Comparison of ENCODE assay signal across 8 mouse cellular contexts in the genomic region with DNA sequence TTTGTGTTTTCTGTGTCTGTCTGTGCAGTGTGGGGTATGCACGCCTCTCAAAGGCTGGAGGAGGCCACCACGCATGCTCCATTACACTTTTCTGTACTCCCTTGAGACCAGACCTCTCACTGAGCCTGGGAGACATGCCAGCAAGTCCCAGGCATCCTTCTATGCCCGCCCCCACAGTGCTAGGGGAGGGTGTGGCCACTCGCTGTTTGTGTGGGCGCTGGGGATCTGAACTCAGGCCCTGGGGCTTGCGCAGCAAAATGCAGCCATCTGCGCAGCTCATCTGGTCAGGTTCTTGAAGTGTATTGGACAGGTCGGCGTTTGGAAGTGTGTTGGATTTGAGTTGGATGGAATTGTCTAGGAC. TPM values are rescaled to one million over a fixed set of nuclear protein-coding genes. Genes with fewer than 3 reads are reported as not detected.
DNase-seq lines count a peak whose midpoint lies in the region; ATAC-seq and TF ChIP-seq lines count a peak whose summit lies in the region.

No protein-coding gene starts in this region.

- H3K4me2 ChIP-seq in limb, embryonic 12.5 days, result peak overlapping the region; percentile 2; the same call in 1 of the 2 replicates
- H3K4me2 ChIP-seq in intestine, postnatal 0 days (replicated peaks; ENCODE audit: low read depth), result peak overlapping the region; percentile 10; the same call in 1 of the 2 replicates
- H3K4me2 ChIP-seq in liver, embryonic 13.5 days, result peak overlapping the region; percentile 85

- TF ChIP-seq CTCF in bone marrow, adult 2 months (IDR thresholded peaks at IDR 0.05; ENCODE audit: control insufficient read depth, insufficient read depth, low read length), result 0 out of 2 replicates have a peak, but pooled peaks have one; percentile 15
- no peak for TF ChIP-seq CTCF in gastrocnemius, adult 2 months (IDR thresholded peaks at IDR 0.05)
- TF ChIP-seq CTCF in intestine, postnatal 0 days (IDR thresholded peaks at IDR 0.05; ENCODE audit: low read depth), result no peak

- no peaks in the 10 kb centered on the region for H3K27me3 ChIP-seq in limb, embryonic 12.5 days
- H3K27me3 ChIP-seq in limb, embryonic 10.5 days (ENCODE audit: low read depth, poor library complexity, severe bottlenecking), result no peaks in the 10 kb centered on the region
- H3K27me3 ChIP-seq in intestine, postnatal 0 days (replicated peaks; ENCODE audit: control insufficient read depth, insufficient read depth, low read length), result no peaks in the 10 kb centered on the region
- H3K27me3 ChIP-seq in liver, embryonic 13.5 days, result no peaks in the 10 kb centered on the region

- no peak overlapping the region for H3K27ac ChIP-seq in limb, embryonic 12.5 days
- no peak overlapping the region for H3K27ac ChIP-seq in limb, embryonic 10.5 days
- peak overlapping the region; percentile 45 for H3K27ac ChIP-seq in bone marrow, adult 2 months (ENCODE audit: control insufficient read depth, insufficient read depth, low read depth, low read length, poor library complexity)
- H3K27ac ChIP-seq in gastrocnemius, adult 2 months, result peak overlapping the region; percentile 99
- no peak overlapping the region for H3K27ac ChIP-seq in intestine, postnatal 0 days (ENCODE audit: low read depth, low read length)
- no peak overlapping the region for H3K27ac ChIP-seq in liver, embryonic 13.5 days

- H3K36me3 ChIP-seq in limb, embryonic 12.5 days, result peaks cover 4% of the 10 kb centered on the region; the same call in 1 of the 2 replicates
- H3K36me3 ChIP-seq in limb, embryonic 10.5 days, result peaks cover 14% of the 10 kb centered on the region; the same call in 1 of the 2 replicates
- no peaks in the 10 kb centered on the region; the same call in 1 of the 2 replicates for H3K36me3 ChIP-seq in intestine, postnatal 0 days (ENCODE audit: control insufficient read depth, insufficient read depth)
- H3K36me3 ChIP-seq in liver, embryonic 13.5 days, result peaks cover 6% of the 10 kb centered on the region; the same call in 1 of the 2 replicates

- no peaks in the 10 kb centered on the region for H3K9me3 ChIP-seq in limb, embryonic 12.5 days
- H3K9me3 ChIP-seq in limb, embryonic 10.5 days (replicated peaks), result no peaks in the 10 kb centered on the region
- H3K9me3 ChIP-seq in intestine, postnatal 0 days (ENCODE audit: control insufficient read depth), result no peaks in the 10 kb centered on the region
- no peaks in the 10 kb centered on the region for H3K9me3 ChIP-seq in liver, embryonic 13.5 days (replicated peaks)

- 91% methylated on average over 9 of the region's 9 CpGs for WGBS in limb, embryonic 12.5 days
- WGBS in limb, embryonic 10.5 days, result 92% methylated on average over 9 of the region's 9 CpGs
- WGBS in bone marrow, adult 2 months, result 79% methylated on average over 9 of the region's 9 CpGs
- 83% methylated on average over 9 of the region's 9 CpGs for WGBS in intestine, postnatal 0 days
- WGBS in liver, embryonic 13.5 days (ENCODE audit: insufficient replicate concordance), result 80% methylated on average over 9 of the region's 9 CpGs

- H3K9ac ChIP-seq in limb, embryonic 12.5 days (replicated peaks), result no peak overlapping the region
- H3K9ac ChIP-seq in intestine, postnatal 0 days (ENCODE audit: low read depth, low read length), result no peak overlapping the region
- H3K9ac ChIP-seq in liver, embryonic 13.5 days, result peak overlapping the region; percentile 13; the same call in 1 of the 2 replicates

- no peak for DNase-seq in limb, embryonic 10.5 days (ENCODE audit: low spot score)
- peak; percentile 79 for DNase-seq in gastrocnemius, adult 2 months
- DNase-seq in liver, embryonic 13.5 days, result no peak
- peak; percentile 77 for DNase-seq in right cerebral cortex, postnatal 25 days
- DNase-seq in ovary, adult 18-20 months (ENCODE audit: low spot score), result no peak

- intact Hi-C loops in gastrocnemius, adult 2 months (cut with DNase I), result no loop called here

- ATAC-seq in limb, embryonic 12.5 days (ENCODE audit: insufficient number of reproducible peaks, insufficient read depth, low FRiP score, low TSS enrichment, low read depth), result no peak
- ATAC-seq in intestine, postnatal 0 days, result no peak
- ATAC-seq in liver, embryonic 13.5 days (ENCODE audit: low read depth), result no peak

- no peak overlapping the region for H3K4me3 ChIP-seq in limb, embryonic 12.5 days (replicated peaks)
- no peak overlapping the region for H3K4me3 ChIP-seq in limb, embryonic 10.5 days
- peak overlapping the region; percentile 61 for H3K4me3 ChIP-seq in bone marrow, adult 2 months (replicated peaks; ENCODE audit: control insufficient read depth, low read depth, low read length)
- H3K4me3 ChIP-seq in gastrocnemius, adult 2 months, result peak overlapping the region; percentile 83
- no peak overlapping the region for H3K4me3 ChIP-seq in intestine, postnatal 0 days (ENCODE audit: low read depth, low read length)
- H3K4me3 ChIP-seq in liver, embryonic 13.5 days (replicated peaks), result peak overlapping the region; percentile 14; the same call in 1 of the 2 replicates

- TF ChIP-seq POLR2A in bone marrow, adult 2 months (IDR thresholded peaks at IDR 0.05; ENCODE audit: borderline replicate concordance, control insufficient read depth, low read depth, low read length), result peak; percentile 15; the same call in 1 of the 2 replicates

- peaks cover 44% of the 10 kb centered on the region for H3K4me1 ChIP-seq in limb, embryonic 12.5 days (replicated peaks)
- H3K4me1 ChIP-seq in limb, embryonic 10.5 days, result peaks cover 42% of the 10 kb centered on the region
- peaks cover 14% of the 10 kb centered on the region for H3K4me1 ChIP-seq in bone marrow, adult 2 months (ENCODE audit: control insufficient read depth, insufficient read depth, low read length)
- peaks cover 20% of the 10 kb centered on the region for H3K4me1 ChIP-seq in intestine, postnatal 0 days (replicated peaks; ENCODE audit: control insufficient read depth, insufficient read depth, low read length)
- peaks cover 74% of the 10 kb centered on the region for H3K4me1 ChIP-seq in liver, embryonic 13.5 days (replicated peaks)

RNA-seq across cellular contexts. Expression of a gene that starts 2.5 kb away (rescaled TPM):
- polyA plus RNA-seq in limb, embryonic 12.5 days (2016; fragmentation: Nextera tagmentation; extraction: Ambion mirVana), result 65.4 and 66.5 TPM in 2 replicates
- polyA plus RNA-seq in limb, embryonic 10.5 days (2016; fragmentation: Nextera tagmentation; extraction: Ambion mirVana), result 36.2 and 41.0 TPM in 2 replicates
- 271 and 453 TPM in 2 replicates for polyA plus RNA-seq in bone marrow, adult 2 months (2011; ENCODE audit: insufficient read depth, insufficient read length, low replicate concordance, missing spikeins)
- total RNA-seq in gastrocnemius, adult 2 months (2021), result 100 to 1,000 TPM; 730 to 837 TPM
- polyA plus RNA-seq in intestine, postnatal 0 days (2015; fragmentation: Nextera tagmentation; extraction: Ambion mirVana), result 135 and 137 TPM in 2 replicates
- polyA plus RNA-seq in liver, embryonic 13.5 days (2015; fragmentation: Nextera tagmentation; extraction: Ambion mirVana), result 52.6 and 54.5 TPM in 2 replicates

Comparison
In these comparisons a context has a peak if more than half of its experiments do, and no peak if none do; other contexts are left out.
1. H3K27ac ChIP-seq: peak in bone marrow, adult 2 months (single experiment) and gastrocnemius, adult 2 months (single experiment); none in limb, embryonic 12.5 days (single experiment), limb, embryonic 10.5 days (single experiment), intestine, postnatal 0 days (single experiment) and liver, embryonic 13.5 days (single experiment).
2. H3K4me2 ChIP-seq: peak in every context shown above with its lines; median percentile 85 in liver, embryonic 13.5 days; 10 in intestine, postnatal 0 days; 2 in limb, embryonic 12.5 days.
3. H3K4me3 ChIP-seq: peak in bone marrow, adult 2 months (single experiment), gastrocnemius, adult 2 months (single experiment) and liver, embryonic 13.5 days (single experiment); none in limb, embryonic 12.5 days (single experiment), limb, embryonic 10.5 days (single experiment) and intestine, postnatal 0 days (single experiment).
4. DNase-seq: peak in gastrocnemius, adult 2 months (single experiment) and right cerebral cortex, postnatal 25 days (single experiment); none in limb, embryonic 10.5 days (single experiment), liver, embryonic 13.5 days (single experiment) and ovary, adult 18-20 months (single experiment).